Mouse (Mus musculus) 3134 (cell line): ENCODE results near the gene Ago3.
A peak's percentile ranks its signal among the peaks of the same experiment; 100 is the strongest.

Experiments
- DNase-seq: peaks from one replicate; pipeline ENCODE4 v3.0.0-alpha.2; 2011; ENCODE audit warnings: low spot score; ENCODE audit not compliant: insufficient read length; ENCODE audit errors: extremely low read depth

Ago3 gene

DNA sequence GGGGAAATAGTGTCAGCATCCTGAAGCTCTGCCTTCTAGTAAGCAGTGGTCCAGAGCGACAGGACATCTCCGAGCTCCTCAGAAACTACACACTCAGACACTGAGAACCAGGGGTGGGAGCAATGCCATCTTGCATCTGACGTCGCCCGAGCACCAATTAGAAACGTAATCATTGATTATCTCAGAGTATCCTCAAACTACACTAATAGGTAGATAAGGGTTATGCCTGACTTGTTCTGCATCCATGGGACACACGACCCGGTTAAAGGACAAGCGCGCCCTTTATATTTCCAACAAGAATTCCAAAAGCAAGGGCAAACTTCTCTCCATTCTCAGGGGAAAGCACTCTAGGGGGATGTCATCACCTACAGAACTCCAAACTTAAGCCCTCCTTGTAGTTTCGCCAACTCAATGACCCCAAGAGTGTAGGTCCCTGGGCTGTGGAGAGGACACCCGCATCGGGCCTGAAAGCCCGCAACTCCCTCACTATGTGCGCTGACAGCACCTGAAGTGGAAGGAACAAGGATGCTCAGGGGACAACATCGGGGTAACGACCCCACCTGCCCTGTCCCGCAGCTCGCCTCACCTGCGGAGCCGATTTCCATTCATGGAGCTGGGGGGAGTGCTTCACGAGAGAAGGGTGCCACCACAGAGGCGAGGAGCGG, 542 bp downstream of the Ago3 start:
- no peak for DNase-seq

GRCm38 (mm10) chr4:126423866-126424265, 5.5 kb downstream of the Ago3 start:
- DNase-seq: no peak

DNA sequence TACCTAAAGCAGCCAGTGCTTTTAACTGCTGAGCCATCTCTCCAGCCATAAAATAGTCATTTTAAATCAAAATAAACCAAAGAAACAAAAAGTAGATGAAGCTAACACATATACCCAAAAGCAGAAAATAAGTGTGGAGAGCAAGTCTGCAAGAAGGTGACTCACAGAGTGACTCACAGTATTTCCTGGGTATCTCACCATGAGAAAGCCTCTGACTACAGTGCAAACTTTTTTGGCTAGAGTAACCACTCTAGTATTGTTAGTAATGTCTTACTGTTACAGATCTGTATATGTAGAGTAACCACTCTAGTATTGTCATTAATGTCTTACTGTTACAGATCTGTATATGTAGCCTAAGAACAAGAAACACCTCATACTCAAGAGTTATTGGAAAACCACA, 13.6 kb downstream of the Ago3 start:
- peak; percentile 17 for DNase-seq

- no peak for DNase-seq
These were observed 16.8 kb downstream of the Ago3 start for GRCm38 (mm10) chr4:126412526-126412925.

DNA sequence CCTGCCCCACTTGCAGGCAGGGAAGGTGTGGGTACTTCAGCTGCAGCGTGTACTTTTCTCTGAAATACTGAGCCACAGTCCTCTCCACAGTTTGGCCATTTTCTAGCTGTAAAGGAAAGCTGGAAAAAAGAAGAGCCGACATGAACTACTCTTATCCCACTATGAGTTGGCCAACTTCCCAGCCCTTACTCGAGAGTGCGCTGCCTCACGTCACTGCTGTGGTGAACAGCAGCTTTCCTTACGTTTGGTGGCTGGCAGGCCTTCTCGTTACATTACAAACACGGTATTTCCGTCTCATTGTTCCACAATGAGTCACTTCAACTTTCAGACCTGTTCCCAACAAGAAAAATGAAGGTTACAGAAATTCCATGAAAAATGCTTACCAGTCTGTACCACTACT, 57.9 kb downstream of the Ago3 start:
- DNase-seq: peak; percentile 75

DNA sequence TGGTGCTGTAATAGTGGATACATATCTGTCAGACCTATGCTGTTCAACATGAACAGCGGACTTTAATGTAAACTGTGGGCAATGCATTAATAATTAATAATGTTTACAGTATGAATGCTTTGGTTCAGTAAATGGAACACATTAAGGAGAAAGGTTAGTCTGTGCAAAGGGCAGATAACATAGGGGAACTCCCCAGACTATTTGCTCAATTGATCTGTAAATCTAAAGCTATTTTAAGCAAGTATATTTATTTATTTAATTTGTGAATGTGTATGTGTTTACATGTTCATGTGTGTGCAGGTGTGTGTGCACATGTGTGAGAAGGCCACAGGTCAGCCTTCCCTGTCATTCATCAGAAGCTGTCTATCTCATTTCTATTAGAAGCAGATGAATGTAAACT, 69.3 kb downstream of the Ago3 start:
- no peak for DNase-seq

GRCm38 (mm10) chr4:126343451-126343850, 85.9 kb downstream of the Ago3 start:
- DNase-seq: no peak

DNA sequence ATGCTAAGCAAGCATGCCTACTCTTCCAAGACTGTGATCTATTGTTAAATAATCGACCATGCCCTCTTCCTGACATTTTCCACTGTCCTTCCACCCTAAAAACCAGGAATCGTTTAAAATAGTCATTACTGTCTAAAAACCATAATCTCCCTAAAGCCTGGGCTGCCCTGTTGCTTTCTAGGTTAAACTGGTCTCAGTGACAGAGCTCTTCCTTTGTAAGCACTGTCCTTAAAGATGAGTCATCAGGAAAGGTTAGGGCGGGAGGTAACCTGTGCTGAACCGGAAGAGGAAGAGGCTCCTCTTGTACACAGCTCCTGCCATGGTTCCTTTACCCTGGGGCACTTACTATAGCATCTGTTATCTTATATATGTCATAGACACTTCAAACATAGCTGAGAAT, 89.9 kb downstream of the Ago3 start:
- DNase-seq: no peak

DNA sequence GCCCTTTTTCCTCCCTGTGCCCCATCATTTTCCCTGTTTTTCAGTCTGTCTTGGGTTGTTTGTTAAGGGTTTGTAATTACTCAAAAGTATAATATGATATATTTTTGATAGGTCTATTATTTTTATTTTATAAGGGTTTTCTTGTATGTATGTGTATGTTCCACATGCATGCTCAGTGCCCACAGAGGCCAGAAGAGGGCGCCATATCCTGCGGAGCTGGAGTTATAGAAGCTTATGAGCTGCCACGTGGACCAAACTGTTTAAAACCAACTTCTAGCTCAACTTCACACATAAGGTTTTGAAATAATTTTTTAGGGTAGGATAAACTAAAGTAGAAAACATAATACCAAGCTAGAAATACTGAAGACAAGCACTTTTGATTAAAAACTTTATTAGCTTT, 97.0 kb downstream of the Ago3 start:
- no peak for DNase-seq

DNA sequence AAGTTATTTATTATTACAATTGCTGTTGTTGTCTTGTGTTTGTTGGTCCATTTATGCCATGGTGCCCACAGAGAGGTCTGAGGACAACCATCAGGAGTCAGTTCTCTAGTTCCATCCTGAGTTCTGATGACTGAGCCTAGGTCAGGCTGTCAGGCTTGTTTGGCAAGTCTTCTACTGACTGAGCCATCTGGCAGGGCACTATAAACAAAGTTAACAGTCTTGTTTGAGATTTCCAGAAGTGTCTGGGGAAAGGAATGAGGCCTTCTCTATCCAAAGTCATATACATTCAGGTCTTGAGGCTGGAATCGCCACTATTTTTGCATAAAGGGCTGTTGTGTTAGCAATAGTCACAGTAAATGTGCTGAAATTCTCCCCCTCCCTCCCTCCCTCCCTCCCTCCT, 97.6 kb downstream of the Ago3 start:
- no peak for DNase-seq

DNA sequence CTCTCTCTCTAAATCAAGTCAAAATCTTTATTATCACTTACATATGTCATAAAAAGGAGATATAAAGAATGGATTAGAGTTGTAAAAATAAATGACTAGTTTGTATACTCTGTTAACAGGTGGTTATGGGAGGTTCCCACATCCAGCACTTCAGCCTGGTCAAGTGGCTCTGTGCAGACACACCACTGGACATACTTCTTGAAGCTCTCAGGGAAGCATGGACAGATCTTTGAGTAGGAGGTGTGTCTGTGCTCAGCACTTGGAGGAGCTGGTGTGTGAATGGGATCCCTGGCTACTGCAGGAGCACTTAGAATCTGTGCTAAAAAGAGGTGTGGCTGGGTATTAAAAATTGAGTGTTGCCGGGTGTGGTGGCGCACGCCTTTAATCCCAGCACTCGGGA, 99.1 kb downstream of the Ago3 start:
- DNase-seq: no peak

DNA sequence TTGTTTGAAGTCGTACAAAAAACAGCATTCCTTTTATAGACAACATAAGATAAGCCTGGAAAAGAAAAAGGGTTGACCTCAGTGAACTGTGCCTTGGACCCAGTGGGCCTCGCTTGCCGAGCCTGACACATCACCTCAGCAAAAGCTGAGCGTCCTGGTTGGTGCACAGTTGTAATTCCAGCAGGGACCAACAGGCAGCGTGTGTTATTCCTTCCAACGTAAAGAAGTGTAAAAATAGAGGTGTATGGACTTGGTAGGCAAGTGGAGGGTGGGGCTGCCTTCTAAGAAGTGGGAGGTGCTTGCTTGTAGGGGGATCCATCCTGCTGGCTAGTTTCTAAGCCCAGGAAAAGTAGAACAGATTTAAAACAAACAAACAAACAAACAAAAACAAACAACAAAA, 103.3 kb downstream of the Ago3 start:
- no peak for DNase-seq

DNA sequence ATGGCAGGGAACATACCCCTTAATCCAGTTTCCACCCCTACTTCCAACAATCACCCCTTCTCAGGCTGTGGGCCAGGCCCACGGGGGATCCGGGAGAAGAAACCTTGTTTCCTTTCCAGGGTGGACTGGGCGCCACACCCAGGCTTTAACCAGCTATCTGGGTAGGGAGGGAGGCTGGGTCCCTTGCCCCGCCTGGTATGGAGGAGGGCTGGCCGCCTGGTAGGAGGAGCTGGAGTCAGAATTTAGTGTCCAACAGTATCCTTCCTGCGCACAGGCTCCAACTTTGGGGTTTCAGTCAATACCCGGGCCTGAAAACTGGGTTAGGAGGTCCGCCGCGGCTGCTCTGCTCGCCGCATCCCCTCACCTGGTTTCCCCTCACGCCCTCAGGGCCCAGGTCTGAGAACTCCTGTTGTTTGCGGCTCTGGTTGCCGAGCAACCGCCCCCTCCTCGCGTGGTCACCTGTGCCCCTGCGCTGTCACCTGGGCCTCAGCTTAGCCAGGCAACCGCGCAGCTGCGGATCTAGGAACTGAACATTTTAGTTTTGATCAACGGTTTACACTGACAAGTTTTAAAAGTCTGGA, 104.0 kb downstream of the Ago3 start, which contains the start of gene Tekt2:
TSS of gene Tekt2 (minus strand) at position 408 of the 581 bp plus-strand sequence.
- DNase-seq: no peak

GRCm38 (mm10) chr4:126324861-126325260, 104.5 kb downstream of the Ago3 start:
- DNase-seq: no peak

DNA sequence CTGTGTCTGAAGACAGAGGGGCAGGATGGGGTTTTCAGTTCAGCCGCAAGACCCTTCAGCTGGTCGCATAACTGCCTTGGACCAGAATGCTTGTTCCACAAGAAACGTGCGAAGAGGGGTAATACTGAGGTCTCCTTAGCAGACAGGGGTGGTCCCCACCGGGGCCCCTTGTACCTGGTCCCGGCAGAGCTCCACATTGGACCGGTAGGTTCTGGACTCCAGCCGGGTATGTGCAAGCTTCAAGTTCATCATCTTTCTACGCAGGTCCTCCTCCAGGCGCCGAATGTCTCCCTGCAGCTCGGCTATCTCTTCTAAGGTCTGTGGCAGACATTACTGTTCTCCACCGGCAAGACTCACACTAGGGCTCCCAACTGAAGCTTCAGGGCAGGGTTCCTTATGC, 106.7 kb downstream of the Ago3 start:
- DNase-seq: no peak

DNA sequence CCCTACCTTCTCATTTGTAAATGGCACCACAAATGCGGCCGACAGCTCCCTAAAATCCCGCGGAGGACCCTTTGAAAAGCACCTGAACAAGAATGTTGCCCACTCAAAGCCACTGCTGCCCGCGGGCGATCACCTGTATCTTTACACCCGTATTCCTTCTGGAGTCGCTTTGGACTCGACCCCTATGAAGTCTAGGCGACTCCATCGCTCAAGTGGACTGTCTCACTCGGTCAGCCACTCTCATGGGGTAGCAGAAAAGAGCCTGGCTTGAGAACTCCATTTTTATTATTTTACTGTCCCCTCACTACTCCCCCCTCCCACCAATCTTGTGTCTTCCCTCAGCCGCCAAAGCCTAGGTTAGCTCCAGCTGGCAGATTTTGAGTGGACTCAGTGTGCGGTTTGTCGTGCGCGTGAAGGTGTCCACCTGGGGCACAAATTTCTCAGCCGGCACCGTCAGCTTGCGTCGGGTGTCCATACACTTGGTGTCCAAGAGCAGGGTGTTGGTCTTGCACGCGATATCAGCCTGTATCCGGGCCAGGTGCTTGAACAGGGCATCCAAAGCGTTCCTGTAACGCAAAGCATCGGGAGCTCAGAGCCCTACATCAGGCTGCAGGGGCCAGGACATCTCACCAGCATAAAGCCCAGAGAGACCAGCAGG, 107.4 kb downstream of the Ago3 start:
- DNase-seq: no peak

DNA sequence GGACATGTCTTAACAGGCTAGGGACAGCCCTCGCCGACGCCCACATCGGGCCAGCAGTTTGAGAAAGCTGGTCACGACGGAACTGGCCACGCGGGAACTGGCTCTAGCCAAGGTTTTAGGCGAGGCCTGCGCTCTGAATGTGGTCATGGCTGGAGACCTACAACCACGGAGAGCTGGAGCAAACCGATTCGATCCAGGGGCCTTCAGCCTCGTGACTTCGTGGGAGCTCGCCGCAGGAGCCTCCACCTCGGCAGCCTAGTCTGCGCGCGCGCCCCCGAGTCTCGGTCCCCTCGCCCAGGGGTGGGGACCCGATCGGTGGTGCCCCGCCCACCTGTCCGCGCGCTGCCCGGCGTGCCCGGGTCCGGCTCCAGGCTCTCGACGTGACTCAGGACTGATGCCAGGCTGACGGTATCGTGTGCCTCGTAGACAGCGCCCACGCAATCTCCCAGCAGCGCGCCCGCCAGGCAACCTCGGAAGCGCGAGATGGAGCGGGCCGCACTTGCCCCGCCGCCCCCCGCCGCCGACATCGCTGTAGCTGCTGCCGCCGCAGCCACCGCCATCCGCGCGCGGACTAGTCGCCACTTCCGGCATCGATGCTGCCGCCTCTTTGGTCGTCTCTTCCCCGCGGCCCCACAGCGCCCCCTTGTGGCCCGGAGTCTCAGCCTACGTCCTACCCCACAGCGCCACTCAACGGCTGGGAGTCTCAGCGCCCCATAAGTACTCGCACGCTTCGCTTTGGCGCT, 108.1 kb downstream of the Ago3 start, which contains the start of gene Adprhl2:
TSS of gene Adprhl2 (minus strand) at position 593 of the 743 bp plus-strand sequence.
- DNase-seq: peak; percentile 94

GRCm38 (mm10) chr4:126319806-126320205, 109.5 kb downstream of the Ago3 start:
- DNase-seq: no peak

DNA sequence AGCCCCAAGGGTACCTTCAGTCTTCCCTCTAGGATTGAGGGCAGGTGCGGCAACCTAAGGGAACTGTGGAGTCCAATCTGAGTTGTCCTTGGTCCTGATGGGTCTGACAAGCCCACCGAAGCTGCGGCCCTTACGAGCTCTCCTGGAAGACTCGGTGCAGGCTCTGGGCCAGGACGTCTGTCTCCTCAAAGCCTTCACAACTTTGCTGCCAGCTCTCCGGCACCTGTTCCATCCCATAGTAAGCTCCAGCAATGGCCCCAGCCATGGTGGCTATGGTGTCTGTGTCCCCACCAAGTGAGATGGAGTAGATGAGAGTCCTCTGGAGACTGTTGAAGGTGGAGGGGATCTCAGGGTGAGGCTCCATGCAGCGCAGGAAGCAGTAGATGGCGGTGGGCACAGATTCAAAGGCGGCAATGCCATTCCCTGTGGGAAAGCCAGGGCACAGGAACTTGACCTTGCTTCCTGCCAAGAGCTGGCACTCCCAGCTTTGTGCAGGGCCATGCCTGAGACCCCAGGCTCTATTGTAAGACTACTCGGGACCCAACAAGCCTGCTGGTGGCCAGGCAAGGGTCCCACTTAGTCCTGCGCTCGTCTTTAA, 112.8 kb downstream of the Ago3 start:
- no peak for DNase-seq

DNA sequence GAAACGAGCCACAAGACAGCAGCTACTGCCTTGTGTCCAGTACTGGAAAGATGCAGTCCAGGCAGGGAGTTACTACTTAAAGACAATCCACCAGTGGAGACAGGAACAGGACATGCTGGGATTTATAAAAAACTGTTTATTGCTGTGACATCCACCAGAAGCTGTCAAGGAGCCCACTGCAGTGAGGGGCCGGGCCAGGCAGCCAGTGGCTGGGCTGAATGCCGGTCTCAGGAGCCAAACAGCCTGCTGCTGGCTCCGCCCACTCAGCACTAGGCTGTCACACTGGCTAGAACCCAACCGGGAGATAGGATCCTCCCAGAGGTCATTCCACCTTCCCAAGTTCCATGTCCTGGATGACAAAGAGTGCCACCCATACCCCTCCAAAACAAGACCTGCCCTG, 113.4 kb downstream of the Ago3 start:
- DNase-seq: no peak

GRCm38 (mm10) chr4:126314393-126314792, 115.0 kb downstream of the Ago3 start:
- no peak for DNase-seq
